Mouse (Mus musculus) liver, embryonic 12.5 days (tissue): ENCODE data around the gene Ube3b. TPM values are rescaled to one million over a fixed set of nuclear protein-coding genes. Genes with fewer than 3 reads are reported as not detected.

Source experiments
- ATAC-seq: fragments of 200-750 bp; cut with Nextera tagmentation; 2 replicates; pipeline ENCODE4 v1.8.0; 2017; ENCODE audit warnings: moderate number of reproducible peaks, mild to moderate bottlenecking, moderate library complexity
- H3K27ac ChIP-seq: fragments of 300-500 bp; sonication (generic); 2 replicates; pipeline ENCODE4 v1.5.1; 2016; ENCODE audit warnings: mild to moderate bottlenecking
- H3K27me3 ChIP-seq: fragments of 300-500 bp; sonication (generic); replicated peaks from 2 replicates; pipeline ENCODE4 v1.6.1; 2016; ENCODE audit warnings: mild to moderate bottlenecking, moderate library complexity
- H3K36me3 ChIP-seq: fragments of 300-500 bp; sonication (generic); 2 replicates; pipeline ENCODE4 v1.6.1; 2016; ENCODE audit warnings: mild to moderate bottlenecking, moderate library complexity
- H3K4me1 ChIP-seq: fragments of 300-500 bp; sonication (generic); 2 replicates; pipeline ENCODE4 v1.6.1; 2016
- H3K4me2 ChIP-seq: fragments of 300-500 bp; sonication (generic); 2 replicates; pipeline ENCODE4 v1.6.1; 2016; ENCODE audit warnings: mild to moderate bottlenecking, moderate library complexity
- H3K4me3 ChIP-seq: fragments of 300-500 bp; sonication (generic); 2 replicates; pipeline ENCODE4 v1.5.1; 2016; ENCODE audit warnings: mild to moderate bottlenecking, moderate library complexity
- H3K9ac ChIP-seq: fragments of 300-500 bp; sonication (generic); 2 replicates; pipeline ENCODE4 v1.6.1; 2016; ENCODE audit warnings: mild to moderate bottlenecking, moderate library complexity
- H3K9me3 ChIP-seq: fragments of 300-500 bp; sonication (generic); replicated peaks from 2 replicates; pipeline ENCODE4 v1.6.1; 2016; ENCODE audit warnings: mild to moderate bottlenecking, moderate library complexity
- WGBS: fragments of 180-500 bp; shearing (Covaris S2); methylation state at CpG from one replicate; pipeline ENCODE4 v1.1.7; 2016; ENCODE audit not compliant: insufficient replicate concordance; 5-methylcytosine and 5-hydroxymethylcytosine counted together
- polyA plus RNA-seq: library from polyadenylated mRNA; unstranded; fragments of >200 nt; fragmentation: Nextera tagmentation; extraction: Ambion mirVana; gene quantifications from 2 replicates; pipeline ENCODE4 v1.2.1, GENCODE M21; 2016

The Ube3b gene
- polyA plus RNA-seq: 25.0 and 26.5 TPM in 2 replicates

DNA sequence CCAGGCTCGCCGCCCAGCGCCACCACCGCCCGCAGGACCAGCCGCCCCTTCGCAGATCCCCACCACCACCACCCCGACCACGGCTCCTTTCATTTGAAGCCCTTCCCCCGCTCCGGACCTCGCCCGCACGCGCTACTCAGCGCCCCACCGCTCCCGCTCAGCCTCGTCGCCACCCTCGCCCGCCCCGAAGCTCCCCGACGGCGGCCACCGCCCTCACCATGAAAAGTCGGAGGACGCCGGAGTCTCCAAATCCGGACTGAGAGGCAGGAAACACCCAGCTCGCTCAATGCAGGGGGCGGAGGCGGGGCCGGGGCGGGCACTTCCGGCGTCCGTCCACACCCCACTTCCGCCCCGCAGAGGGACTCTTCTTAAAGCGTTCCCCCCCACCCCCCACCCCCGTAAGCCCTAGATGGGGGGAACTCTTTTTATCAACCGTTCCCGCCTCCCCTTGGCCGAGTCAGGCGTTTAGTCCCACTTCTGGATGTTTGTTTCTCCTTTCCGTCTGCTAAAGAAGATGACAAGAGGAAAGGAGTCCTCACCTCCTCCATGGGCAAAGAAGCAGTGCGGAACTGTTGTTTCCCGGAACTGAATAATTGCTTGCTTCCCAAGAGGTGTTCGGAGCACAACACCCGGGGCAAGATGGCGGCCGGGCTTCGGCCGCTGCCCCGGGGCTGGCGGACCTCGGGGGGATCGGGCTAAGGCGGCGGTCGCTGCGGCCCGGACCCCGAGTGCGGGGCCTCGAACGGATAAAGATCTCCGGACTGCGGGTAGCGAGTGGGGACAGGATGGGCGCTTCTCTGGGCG is at the start of gene Ube3b, which contains the start of gene Kctd10:
Gene Ube3b (plus strand): TSS at position 399 of the 804 bp plus-strand sequence.
Gene Kctd10 (minus strand): TSS at position 300 of the 804 bp plus-strand sequence.
- H3K4me2 ChIP-seq: peak within 1 kb of the TSS; percentile 96
- H3K4me3 ChIP-seq: peak within 1 kb of the TSS; percentile 87
- H3K27me3 ChIP-seq: no peaks in the 10 kb centered on the region
- WGBS: under 1% methylated on average over 74 of the region's 74 CpGs
- peak; percentile 94 for ATAC-seq
- H3K4me1 ChIP-seq: peaks cover 63% of the 10 kb centered on the region
- H3K9me3 ChIP-seq: no peaks in the 10 kb centered on the region
- peak within 1 kb of the TSS; percentile 93 for H3K27ac ChIP-seq
- H3K9ac ChIP-seq: peak within 1 kb of the TSS; percentile 92
- H3K36me3 ChIP-seq: peaks cover 37% of the 10 kb centered on the region

- H3K27me3 ChIP-seq: 0 out of 2 replicates have a peak, but pooled peaks cover 9% of the 10 kb centered on the region
- no peak overlapping the region for H3K4me2 ChIP-seq
- H3K9ac ChIP-seq: no peak overlapping the region
- no peaks in the 10 kb centered on the region for H3K9me3 ChIP-seq
- 43% methylated on average over 5 of the region's 5 CpGs for WGBS
- no peak for ATAC-seq
- no peaks in the 10 kb centered on the region for H3K4me1 ChIP-seq
- H3K36me3 ChIP-seq: no peaks in the 10 kb centered on the region
- no peak overlapping the region for H3K4me3 ChIP-seq
- H3K27ac ChIP-seq: no peak overlapping the region
Observed at GRCm38 (mm10) chr5:114342996-114343395, 37.4 kb upstream of the Ube3b start.

DNA sequence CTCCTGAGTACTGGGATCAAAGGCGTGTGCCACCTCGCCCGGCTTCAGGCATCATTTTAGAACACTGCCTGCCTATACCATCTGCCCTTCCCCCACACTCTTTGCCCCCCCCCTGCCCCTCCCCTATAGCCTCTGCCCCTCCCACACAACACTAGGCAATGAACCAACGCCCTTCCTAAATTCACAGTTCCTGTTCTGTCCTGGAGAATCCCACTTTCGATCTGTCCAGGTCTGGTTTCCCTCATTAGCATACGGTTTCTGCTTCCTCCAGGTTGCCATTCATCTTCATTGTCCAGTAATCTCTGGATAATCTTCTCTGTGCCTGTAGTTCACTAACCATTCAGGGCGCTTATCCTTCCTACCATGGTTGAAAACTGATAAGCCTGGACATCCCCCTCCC is 36.8 kb upstream of the Ube3b start:
- H3K4me3 ChIP-seq: no peak overlapping the region
- H3K36me3 ChIP-seq: no peaks in the 10 kb centered on the region
- no peak for ATAC-seq
- no peaks in the 10 kb centered on the region for H3K4me1 ChIP-seq
- H3K9me3 ChIP-seq: no peaks in the 10 kb centered on the region
- WGBS: 63% methylated on average over 7 of the region's 7 CpGs
- H3K9ac ChIP-seq: no peak overlapping the region
- no peak overlapping the region for H3K27ac ChIP-seq
- H3K4me2 ChIP-seq: no peak overlapping the region
- 0 out of 2 replicates have a peak, but pooled peaks cover 9% of the 10 kb centered on the region for H3K27me3 ChIP-seq

- no peaks in the 10 kb centered on the region for H3K36me3 ChIP-seq
- no peaks in the 10 kb centered on the region for H3K9me3 ChIP-seq
- H3K27me3 ChIP-seq: peaks cover 5% of the 10 kb centered on the region; the same call in 1 of the 2 replicates
- H3K27ac ChIP-seq: no peak overlapping the region
- H3K4me3 ChIP-seq: no peak overlapping the region
- WGBS: 30% methylated on average over 3 of the region's 3 CpGs
- H3K4me1 ChIP-seq: no peaks in the 10 kb centered on the region
- H3K4me2 ChIP-seq: no peak overlapping the region
- ATAC-seq: peak; percentile 82
- no peak overlapping the region for H3K9ac ChIP-seq
Observed at GRCm38 (mm10) chr5:114345538-114345937, 34.9 kb upstream of the Ube3b start.

DNA sequence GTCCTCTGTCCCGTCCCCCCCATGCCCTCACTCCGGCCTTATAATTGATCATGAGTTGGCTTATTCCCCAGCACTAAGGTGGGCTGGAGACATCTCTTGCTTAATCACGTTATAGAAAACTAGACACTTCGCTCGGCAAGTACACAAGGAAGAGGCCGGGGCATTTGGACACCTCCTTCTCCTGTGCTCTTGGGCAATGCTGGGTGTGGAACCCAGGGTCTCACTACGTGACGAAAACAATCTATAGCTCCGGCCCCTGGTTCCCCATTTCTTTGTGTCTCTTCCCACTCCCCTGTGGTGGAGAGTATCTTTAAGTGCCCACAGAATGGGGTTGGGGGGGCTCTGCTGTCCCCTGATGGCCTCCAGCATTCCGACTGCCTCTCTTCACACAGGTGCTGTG is 33.4 kb upstream of the Ube3b start:
- no peaks in the 10 kb centered on the region for H3K9me3 ChIP-seq
- WGBS: 68% methylated on average over 10 of the region's 10 CpGs
- H3K4me3 ChIP-seq: no peak overlapping the region
- H3K36me3 ChIP-seq: no peaks in the 10 kb centered on the region
- no peaks in the 10 kb centered on the region for H3K4me1 ChIP-seq
- H3K27me3 ChIP-seq: peaks cover 5% of the 10 kb centered on the region; the same call in 1 of the 2 replicates
- ATAC-seq: no peak
- H3K4me2 ChIP-seq: no peak overlapping the region
- H3K27ac ChIP-seq: no peak overlapping the region
- H3K9ac ChIP-seq: no peak overlapping the region

GRCm38 (mm10) chr5:114351490-114351889 is 28.9 kb upstream of the Ube3b start:
- no peak overlapping the region for H3K4me3 ChIP-seq
- peaks cover 3% of the 10 kb centered on the region; the same call in 1 of the 2 replicates for H3K4me1 ChIP-seq
- no peak for ATAC-seq
- no peaks in the 10 kb centered on the region for H3K9me3 ChIP-seq
- peaks cover 5% of the 10 kb centered on the region; the same call in 1 of the 2 replicates for H3K27me3 ChIP-seq
- no peaks in the 10 kb centered on the region for H3K36me3 ChIP-seq
- WGBS: 42% methylated on average over 10 of the region's 10 CpGs
- H3K9ac ChIP-seq: no peak overlapping the region
- H3K4me2 ChIP-seq: no peak overlapping the region
- H3K27ac ChIP-seq: no peak overlapping the region

GRCm38 (mm10) chr5:114356250-114356935 is 24.0 kb upstream of the Ube3b start:
- ATAC-seq: peak; percentile 76
- H3K9me3 ChIP-seq: no peaks in the 10 kb centered on the region
- H3K27me3 ChIP-seq: no peaks in the 10 kb centered on the region
- H3K36me3 ChIP-seq: peaks cover 7% of the 10 kb centered on the region
- H3K9ac ChIP-seq: no peak overlapping the region
- H3K4me3 ChIP-seq: peak overlapping the region; percentile 9; the same call in 1 of the 2 replicates
- no peak overlapping the region for H3K27ac ChIP-seq
- peaks cover 17% of the 10 kb centered on the region for H3K4me1 ChIP-seq
- WGBS: 24% methylated on average over 7 of the region's 7 CpGs
- H3K4me2 ChIP-seq: peak overlapping the region; percentile 35

GRCm38 (mm10) chr5:114356936-114357751 is 23.3 kb upstream of the Ube3b start:
- Histone ChIP-seq H3K36me3 (peaks cover 12% of the 10 kb centered on the region), H3K4me1 (peaks cover 17% of the 10 kb centered on the region), H3K27me3 (no peaks in the 10 kb centered on the region), H3K9me3 (no peaks in the 10 kb centered on the region), H3K4me2 (peak overlapping the region; percentile 35), H3K27ac (no peak overlapping the region), H3K9ac (no peak overlapping the region), H3K4me3 (peak overlapping the region; percentile 9; the same call in 1 of the 2 replicates)
- 57% methylated on average over 23 of the region's 23 CpGs for WGBS
- peak; percentile 51 for ATAC-seq

- no peak overlapping the region for H3K9ac ChIP-seq
- H3K4me1 ChIP-seq: peaks cover 17% of the 10 kb centered on the region
- no peak overlapping the region for H3K4me3 ChIP-seq
- H3K27me3 ChIP-seq: no peaks in the 10 kb centered on the region
- no peak for ATAC-seq
- H3K27ac ChIP-seq: no peak overlapping the region
- peaks cover 28% of the 10 kb centered on the region for H3K36me3 ChIP-seq
- H3K4me2 ChIP-seq: no peak overlapping the region
- 81% methylated on average over 10 of the region's 10 CpGs for WGBS
- no peaks in the 10 kb centered on the region for H3K9me3 ChIP-seq
Observed at GRCm38 (mm10) chr5:114358833-114359232, 21.6 kb upstream of the Ube3b start.

DNA sequence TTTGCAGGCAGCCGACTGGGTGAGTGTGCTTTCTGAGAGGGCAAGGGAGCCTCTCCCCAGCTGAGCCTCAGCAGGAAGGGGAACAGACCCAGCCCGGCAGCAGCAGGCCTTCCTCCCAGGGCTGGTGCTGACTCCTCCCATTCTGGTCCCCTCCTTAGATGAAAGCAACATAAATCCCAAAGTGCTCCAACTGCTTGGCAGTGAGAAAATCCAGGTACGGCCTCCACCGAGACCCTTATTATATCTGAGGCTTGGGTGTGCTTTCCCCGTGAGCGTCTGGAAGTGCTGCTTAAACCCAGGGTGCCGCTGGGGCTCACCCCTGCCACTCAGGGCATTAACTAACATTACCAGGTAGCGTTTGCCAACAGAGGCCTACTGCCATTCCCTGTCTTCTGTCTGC is 20.8 kb upstream of the Ube3b start:
- Histone ChIP-seq H3K36me3 (peaks cover 35% of the 10 kb centered on the region), H3K4me3 (no peak overlapping the region), H3K27ac (no peak overlapping the region), H3K27me3 (no peaks in the 10 kb centered on the region), H3K9ac (no peak overlapping the region), H3K4me2 (no peak overlapping the region), H3K9me3 (no peaks in the 10 kb centered on the region), H3K4me1 (peaks cover 17% of the 10 kb centered on the region)
- WGBS: 51% methylated on average over 8 of the region's 8 CpGs
- no peak for ATAC-seq

DNA sequence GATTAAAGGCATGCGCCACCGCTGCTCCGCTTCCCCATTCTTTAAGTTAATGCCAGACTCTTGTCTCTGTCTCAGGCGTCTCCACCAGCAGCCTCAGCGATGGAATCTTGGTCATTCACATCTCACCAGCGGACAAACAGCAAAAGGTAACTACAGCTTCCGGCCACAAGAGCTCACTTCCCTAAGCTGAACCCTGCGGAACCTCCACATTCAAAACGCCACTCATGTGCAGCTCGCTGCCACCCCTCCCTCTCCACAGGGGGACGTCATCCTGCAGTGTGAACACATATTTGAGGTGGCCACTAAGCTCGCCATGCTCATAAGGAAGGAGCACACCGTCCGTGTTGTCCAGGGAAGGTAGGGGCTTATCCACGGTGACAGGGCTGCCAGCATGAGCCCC is 19.4 kb upstream of the Ube3b start:
- peaks cover 17% of the 10 kb centered on the region for H3K4me1 ChIP-seq
- H3K27me3 ChIP-seq: no peaks in the 10 kb centered on the region
- WGBS: 71% methylated on average over 15 of the region's 15 CpGs
- H3K27ac ChIP-seq: no peak overlapping the region
- H3K9me3 ChIP-seq: no peaks in the 10 kb centered on the region
- no peak overlapping the region for H3K4me2 ChIP-seq
- peaks cover 49% of the 10 kb centered on the region for H3K36me3 ChIP-seq
- H3K4me3 ChIP-seq: no peak overlapping the region
- no peak overlapping the region for H3K9ac ChIP-seq
- no peak for ATAC-seq
